In the genomic region with DNA sequence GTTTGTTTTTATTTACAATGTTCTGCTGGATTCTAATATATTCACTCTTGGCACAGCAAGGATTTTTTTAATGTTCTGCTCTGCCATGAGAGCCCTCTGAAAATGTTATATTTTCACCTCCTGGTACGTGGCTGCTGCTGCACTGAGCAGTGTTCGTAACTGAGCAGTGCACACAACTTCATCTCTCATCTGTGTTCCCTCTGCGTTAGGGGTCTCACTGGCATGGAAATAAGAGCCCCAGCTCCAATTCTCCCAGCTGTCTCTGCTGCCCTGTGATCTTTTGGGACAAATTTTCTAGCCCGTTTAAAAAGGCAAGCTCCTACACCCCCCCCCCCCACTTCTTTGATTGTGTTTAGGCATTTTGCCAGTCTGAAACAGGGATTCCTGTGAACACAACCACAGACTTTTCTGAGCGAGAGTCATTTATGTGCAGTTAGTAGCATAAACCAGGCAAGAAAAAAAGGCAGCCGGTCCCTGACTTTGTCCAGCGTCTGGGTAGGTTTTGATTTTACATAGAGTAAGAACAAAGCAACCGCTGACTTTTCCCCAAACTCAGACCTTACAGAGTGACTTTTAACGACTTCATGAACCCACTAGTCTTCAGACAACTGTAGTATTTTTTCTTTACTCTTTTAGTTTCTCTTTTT, we compare ENCODE assay signal across 10 mouse cellular contexts. TPM values are rescaled to one million over a fixed set of nuclear protein-coding genes. Genes with fewer than 3 reads are reported as not detected.
DNase-seq lines count a peak whose midpoint lies in the region; ATAC-seq and TF ChIP-seq lines count a peak whose summit lies in the region.
"Had no signal": no experiment of that assay in that cellular context is flagged by ENCODE, and none has a peak within 500 bp of the region (broad histone marks: within the 10 kb centered on the region; RNA-seq: fewer than 3 reads in every experiment).

No protein-coding gene starts in this region.

- no peaks in the 10 kb centered on the region for H3K36me3 ChIP-seq in heart, embryonic 16.5 days (ENCODE audit: control insufficient read depth, insufficient read depth)
- no peaks in the 10 kb centered on the region for H3K36me3 ChIP-seq in embryonic facial prominence, embryonic 12.5 days
- no peaks in the 10 kb centered on the region for H3K36me3 ChIP-seq in forebrain, embryonic 16.5 days (ENCODE audit: control insufficient read depth, insufficient read depth)
- H3K36me3 ChIP-seq in limb, embryonic 14.5 days (ENCODE audit: control insufficient read depth, insufficient read depth, low read length) = no peaks in the 10 kb centered on the region
- no peaks in the 10 kb centered on the region for H3K36me3 ChIP-seq in liver, embryonic 12.5 days

- no peak overlapping the region for H3K27ac ChIP-seq in heart, embryonic 16.5 days (ENCODE audit: low read length)
- peak overlapping the region; percentile 69 for H3K27ac ChIP-seq in embryonic facial prominence, embryonic 12.5 days
- H3K27ac ChIP-seq in forebrain, embryonic 16.5 days (ENCODE audit: low read length) = 0 out of 2 replicates have a peak overlapping the region, but pooled peaks have one; percentile 17
- H3K27ac ChIP-seq in limb, embryonic 14.5 days (replicated peaks; ENCODE audit: low read depth, low read length) = peak overlapping the region; percentile 74
- H3K27ac ChIP-seq in liver, embryonic 12.5 days = no peak overlapping the region

- 0 out of 2 replicates have a peak, but pooled peaks cover 2% of the 10 kb centered on the region for H3K4me1 ChIP-seq in heart, embryonic 16.5 days (ENCODE audit: control insufficient read depth, insufficient read depth, low read length)
- H3K4me1 ChIP-seq in embryonic facial prominence, embryonic 12.5 days = peaks cover 15% of the 10 kb centered on the region; the same call in 1 of the 2 replicates
- peaks cover 10% of the 10 kb centered on the region for H3K4me1 ChIP-seq in forebrain, embryonic 16.5 days (replicated peaks; ENCODE audit: control insufficient read depth, insufficient read depth, low read length)
- H3K4me1 ChIP-seq in limb, embryonic 14.5 days (ENCODE audit: control insufficient read depth, insufficient read depth, low read length) = peaks cover 13% of the 10 kb centered on the region
- no peaks in the 10 kb centered on the region for H3K4me1 ChIP-seq in liver, embryonic 12.5 days

- no peak; the same call in 1 of the 2 replicates for ATAC-seq in heart, embryonic 16.5 days (replicated peaks; ENCODE audit: extremely low read depth, insufficient read depth, low FRiP score)
- peak; percentile 70; the same call in 1 of the 2 replicates for ATAC-seq in embryonic facial prominence, embryonic 12.5 days (ENCODE audit: insufficient number of reproducible peaks, insufficient read depth, low FRiP score, low TSS enrichment)
- ATAC-seq in forebrain, embryonic 16.5 days = peak; percentile 81
- peak; percentile 84 for ATAC-seq in limb, embryonic 14.5 days (ENCODE audit: low FRiP score, low read depth)
- ATAC-seq in liver, embryonic 12.5 days = no peak

- peak overlapping the region; percentile 45 for H3K4me2 ChIP-seq in heart, embryonic 16.5 days (ENCODE audit: low read depth, low read length)
- H3K4me2 ChIP-seq in embryonic facial prominence, embryonic 12.5 days (replicated peaks) = peak overlapping the region; percentile 24
- peak overlapping the region; percentile 38 for H3K4me2 ChIP-seq in forebrain, embryonic 16.5 days (ENCODE audit: low read length)
- peak overlapping the region; percentile 25 for H3K4me2 ChIP-seq in limb, embryonic 14.5 days (replicated peaks; ENCODE audit: low read depth, low read length, severe bottlenecking)
- H3K4me2 ChIP-seq in liver, embryonic 12.5 days = no peak overlapping the region

- peak overlapping the region; percentile 16 for H3K4me3 ChIP-seq in heart, embryonic 16.5 days (ENCODE audit: low read length)
- H3K4me3 ChIP-seq in embryonic facial prominence, embryonic 12.5 days = no peak overlapping the region
- H3K4me3 ChIP-seq in forebrain, embryonic 16.5 days (replicated peaks; ENCODE audit: low read length) = no peak overlapping the region
- peak overlapping the region; percentile 1; the same call in 1 of the 2 replicates for H3K4me3 ChIP-seq in limb, embryonic 14.5 days (replicated peaks; ENCODE audit: low read length)
- no peak overlapping the region for H3K4me3 ChIP-seq in liver, embryonic 12.5 days

- no peaks in the 10 kb centered on the region for H3K27me3 ChIP-seq in heart, embryonic 16.5 days (ENCODE audit: control insufficient read depth, insufficient read depth, low read length)
- H3K27me3 ChIP-seq in embryonic facial prominence, embryonic 12.5 days = no peaks in the 10 kb centered on the region
- H3K27me3 ChIP-seq in forebrain, embryonic 16.5 days (replicated peaks; ENCODE audit: control insufficient read depth, insufficient read depth, low read length) = no peaks in the 10 kb centered on the region
- no peaks in the 10 kb centered on the region for H3K27me3 ChIP-seq in limb, embryonic 14.5 days (ENCODE audit: control insufficient read depth, insufficient read depth, low read length)
- no peaks in the 10 kb centered on the region for H3K27me3 ChIP-seq in liver, embryonic 12.5 days (replicated peaks)

- TF ChIP-seq POLR2A in limb, embryonic 14.5 days (IDR thresholded peaks at IDR 0.05; ENCODE audit: borderline replicate concordance, extremely low read depth, insufficient read depth, insufficient read length) = no peak

- no peaks in the 10 kb centered on the region for H3K9me3 ChIP-seq in heart, embryonic 16.5 days (replicated peaks; ENCODE audit: control insufficient read depth, low read length)
- H3K9me3 ChIP-seq in embryonic facial prominence, embryonic 12.5 days = no peaks in the 10 kb centered on the region
- H3K9me3 ChIP-seq in forebrain, embryonic 16.5 days (ENCODE audit: control insufficient read depth, low read length) = no peaks in the 10 kb centered on the region
- no peaks in the 10 kb centered on the region for H3K9me3 ChIP-seq in limb, embryonic 14.5 days (ENCODE audit: control insufficient read depth, low read length)
- H3K9me3 ChIP-seq in liver, embryonic 12.5 days (replicated peaks) = no peaks in the 10 kb centered on the region

- 30% methylated on average over 9 of the region's 9 CpGs for WGBS in heart, embryonic 16.5 days
- 15% methylated on average over 9 of the region's 9 CpGs for WGBS in embryonic facial prominence, embryonic 12.5 days
- WGBS in forebrain, embryonic 16.5 days = 13% methylated on average over 9 of the region's 9 CpGs
- WGBS in limb, embryonic 14.5 days = 10% methylated on average over 9 of the region's 9 CpGs
- 54% methylated on average over 9 of the region's 9 CpGs for WGBS in liver, embryonic 12.5 days (ENCODE audit: insufficient replicate concordance)

- DNase-seq in heart, adult 11 months = no peak
- DNase-seq in limb, embryonic 14.5 days (ENCODE audit: low spot score) = peak; percentile 63
- DNase-seq in layer of hippocampus, postnatal 36 days = no peak
- no peak for DNase-seq in right cerebral cortex, postnatal 25 days
- DNase-seq: kidney, postnatal 14 days had no signal

- peak overlapping the region; percentile 4 for H3K9ac ChIP-seq in heart, embryonic 16.5 days (ENCODE audit: low read length)
- H3K9ac ChIP-seq in embryonic facial prominence, embryonic 12.5 days = no peak overlapping the region; the same call in 1 of the 2 replicates
- H3K9ac ChIP-seq in forebrain, embryonic 16.5 days (replicated peaks; ENCODE audit: low read depth, low read length) = peak overlapping the region; percentile 2; the same call in 1 of the 2 replicates
- H3K9ac ChIP-seq in limb, embryonic 14.5 days (ENCODE audit: low read depth, low read length, severe bottlenecking) = peak overlapping the region; percentile 38; the same call in 1 of the 2 replicates
- no peak overlapping the region for H3K9ac ChIP-seq in liver, embryonic 12.5 days

RNA-seq across cellular contexts. Expression of a gene that starts 9.8 kb away (rescaled TPM):
- polyA plus RNA-seq in heart, embryonic 16.5 days (2015; fragmentation: Nextera tagmentation; extraction: Ambion mirVana) = 33.9 and 38.8 TPM in 2 replicates
- polyA plus RNA-seq in embryonic facial prominence, embryonic 12.5 days (2016; fragmentation: Nextera tagmentation; extraction: Ambion mirVana) = 136 and 142 TPM in 2 replicates
- polyA plus RNA-seq in forebrain, embryonic 16.5 days (2015; fragmentation: Nextera tagmentation; extraction: Ambion mirVana) = 187 and 199 TPM in 2 replicates
- 37.8 and 38.8 TPM in 2 replicates for polyA plus RNA-seq in limb, embryonic 14.5 days (2012; rRNA removed)
- polyA plus RNA-seq in limb, embryonic 14.5 days (2014; fragmentation: Nextera tagmentation; extraction: Ambion mirVana) = 79.5 and 92.9 TPM in 2 replicates
- 10 to 100 TPM; 33.2 to 40.0 TPM for total RNA-seq in layer of hippocampus, postnatal 36 days (2021)
- polyA plus RNA-seq in liver, embryonic 12.5 days (2016; fragmentation: Nextera tagmentation; extraction: Ambion mirVana) = 5.3 and 6.7 TPM in 2 replicates
- total RNA-seq: monocyte, adult 5-6 weeks had no signal

Comparison
In these comparisons a context has a peak if more than half of its experiments do, and no peak if none do; other contexts are left out.
1. ATAC-seq: peak in embryonic facial prominence, embryonic 12.5 days (single experiment), forebrain, embryonic 16.5 days (single experiment) and limb, embryonic 14.5 days (single experiment); none in heart, embryonic 16.5 days (single experiment) and liver, embryonic 12.5 days (single experiment).
2. H3K27ac ChIP-seq: peak in embryonic facial prominence, embryonic 12.5 days (single experiment), forebrain, embryonic 16.5 days (single experiment) and limb, embryonic 14.5 days (single experiment); none in heart, embryonic 16.5 days (single experiment) and liver, embryonic 12.5 days (single experiment).
3. H3K4me3 ChIP-seq: peak in heart, embryonic 16.5 days (single experiment) and limb, embryonic 14.5 days (single experiment); none in embryonic facial prominence, embryonic 12.5 days (single experiment), forebrain, embryonic 16.5 days (single experiment) and liver, embryonic 12.5 days (single experiment).
4. H3K9ac ChIP-seq: peak in heart, embryonic 16.5 days (single experiment), forebrain, embryonic 16.5 days (single experiment) and limb, embryonic 14.5 days (single experiment); none in embryonic facial prominence, embryonic 12.5 days (single experiment) and liver, embryonic 12.5 days (single experiment).